Mouse (Mus musculus) kidney, adult 11 months (tissue): Measurements from ENCODE around the gene Crtam.
A peak's percentile ranks its signal among the peaks of the same experiment; 100 is the strongest.

Experiments used
- DNase-seq: peaks from one replicate; pipeline ENCODE4 v3.0.0; 2022

Gene Crtam

DNA sequence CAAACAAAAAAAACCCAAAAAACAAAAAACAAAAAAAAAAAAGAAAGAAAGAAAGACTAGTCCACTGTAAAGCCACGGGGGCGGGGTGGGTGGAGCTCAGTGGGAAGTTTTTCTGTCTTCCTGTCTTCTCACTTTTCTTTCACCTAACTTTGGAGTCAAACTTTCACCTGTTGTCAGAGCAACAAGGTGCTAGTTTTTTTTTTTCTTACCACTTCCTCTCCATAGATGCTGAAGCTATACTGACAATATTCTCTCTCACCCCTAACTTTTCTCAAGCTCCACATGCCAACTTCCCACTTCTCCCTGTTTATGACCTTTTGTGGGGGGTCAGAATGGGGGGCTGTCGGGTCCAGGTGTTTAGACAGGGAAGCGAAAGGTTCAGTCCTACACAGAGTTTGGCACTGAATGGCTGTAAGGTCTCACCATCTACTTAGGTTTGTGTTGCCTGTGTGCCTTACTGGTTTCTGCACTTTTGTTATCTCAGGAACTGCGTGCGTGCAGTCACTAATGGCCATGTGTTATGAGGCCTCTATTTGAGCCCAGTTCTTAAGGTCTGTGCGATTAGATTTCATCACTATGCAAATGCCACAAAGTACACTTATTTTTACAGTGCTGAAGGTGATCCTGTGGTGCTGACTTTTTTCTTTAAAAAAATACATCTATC, 7.2 kb downstream of the Crtam start:
- no peak for DNase-seq

DNA sequence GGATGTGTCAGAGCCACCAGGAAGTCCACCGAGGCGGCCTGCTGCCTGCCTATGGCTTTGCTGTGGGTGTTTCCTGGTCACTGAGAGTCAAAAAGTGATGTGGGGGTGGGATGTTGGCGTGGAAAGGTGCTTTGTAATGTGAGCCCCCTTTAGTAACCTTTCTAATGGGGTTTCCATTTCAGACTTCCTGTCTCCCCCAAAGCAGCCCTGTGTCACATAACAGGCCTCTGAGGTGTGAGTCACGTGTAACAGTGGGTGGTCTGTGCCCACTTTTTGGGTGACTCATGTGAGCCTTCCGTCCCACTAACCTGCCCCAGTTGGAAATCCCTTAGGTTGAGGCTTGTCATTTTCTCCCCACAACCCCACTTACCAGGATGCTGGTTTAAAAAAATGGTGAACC, 10.4 kb downstream of the Crtam start:
- no peak for DNase-seq

- no peak for DNase-seq
Measured at GRCm38 (mm10) chr9:40991511-40991910, 12.9 kb downstream of the Crtam start.

DNA sequence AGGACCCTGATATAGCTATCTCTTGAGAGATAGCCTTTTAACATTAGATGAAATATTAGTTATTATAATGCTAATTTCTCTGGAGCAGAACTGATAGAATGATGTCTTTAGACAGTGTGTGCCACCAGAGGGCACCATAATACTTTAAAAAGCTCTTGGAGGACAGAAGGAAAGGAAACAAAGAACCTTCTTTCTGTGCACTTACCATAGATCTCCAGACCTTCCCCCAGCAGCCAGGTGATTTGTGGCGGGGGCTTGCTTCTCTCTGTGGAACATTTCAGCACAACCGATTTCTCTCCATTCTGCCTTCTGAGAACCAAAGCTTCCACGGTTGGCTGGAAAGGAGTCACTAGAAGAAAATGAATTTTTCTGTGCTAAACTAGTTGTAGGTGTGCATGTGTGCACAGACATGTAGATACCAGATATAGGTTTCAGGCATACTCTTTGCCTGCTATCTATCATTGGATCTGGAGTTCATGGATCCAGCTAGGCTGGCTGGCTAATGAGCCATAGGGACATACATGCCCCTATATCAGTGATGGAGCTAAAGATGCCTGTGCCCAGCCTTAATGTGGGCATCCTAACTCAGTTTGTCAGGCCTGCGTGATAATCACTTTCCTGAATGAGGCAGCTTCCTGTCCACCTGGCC, 14.4 kb downstream of the Crtam start:
- peak; percentile 8 for DNase-seq

GRCm38 (mm10) chr9:40984313-40984712, 20.1 kb downstream of the Crtam start:
- no peak for DNase-seq

- no peak for DNase-seq
Measured at GRCm38 (mm10) chr9:40983758-40984157, 20.7 kb downstream of the Crtam start.

- DNase-seq = no peak
Measured at GRCm38 (mm10) chr9:40982480-40982879, 21.9 kb downstream of the Crtam start.

DNA sequence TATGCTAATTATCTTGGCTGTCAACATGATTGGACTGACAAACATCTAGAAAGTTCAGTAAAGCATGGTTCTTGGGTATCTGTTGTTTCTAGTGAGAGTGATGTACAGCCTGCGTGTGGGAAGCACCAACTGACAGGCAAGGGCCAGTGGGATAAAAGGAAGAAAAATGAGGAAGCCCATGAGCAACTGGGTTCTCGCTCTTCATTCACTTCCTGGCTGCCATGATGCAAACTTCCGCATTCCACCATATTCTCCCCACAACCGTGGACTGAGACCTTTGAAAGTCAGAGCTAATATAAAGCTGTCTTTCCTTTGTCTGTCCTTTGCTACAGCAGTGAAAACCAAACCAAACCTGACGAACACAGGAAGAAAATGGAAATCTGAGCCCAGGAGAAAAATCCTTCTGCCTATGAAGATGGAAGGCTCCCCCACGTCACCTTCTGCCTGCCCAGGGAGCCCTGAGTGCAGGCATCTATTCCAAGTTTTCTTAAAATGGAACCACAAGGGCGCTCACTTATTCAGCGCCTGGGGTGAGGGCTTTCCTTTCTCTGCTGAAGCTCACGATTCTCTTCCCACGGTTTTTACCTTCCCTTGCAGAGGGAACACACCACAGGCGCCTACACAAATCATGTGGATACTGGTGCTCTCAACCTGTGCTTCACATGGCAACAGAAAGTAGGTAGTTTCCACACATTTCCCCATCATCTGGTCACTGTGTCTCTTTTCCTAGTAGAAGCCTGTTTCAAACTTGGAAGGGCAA, 30.2 kb downstream of the Crtam start:
- no peak for DNase-seq

DNA sequence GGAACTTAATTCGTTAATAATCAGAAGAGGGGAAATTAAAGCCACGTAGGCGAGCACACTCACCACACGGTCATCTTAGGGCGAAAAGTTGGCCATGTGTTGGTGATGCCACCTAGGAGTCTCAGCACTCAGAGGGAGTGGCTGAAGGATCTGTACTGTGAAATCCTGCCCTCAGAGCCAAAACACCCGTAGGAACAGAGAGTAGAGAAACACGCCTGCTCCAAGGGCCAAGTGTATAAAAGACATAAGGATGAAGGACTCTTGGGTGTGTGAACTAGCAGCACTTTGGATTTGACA, 40.1 kb downstream of the Crtam start:
- DNase-seq = no peak

GRCm38 (mm10) chr9:40963586-40964417, 40.6 kb downstream of the Crtam start, which contains the start of gene Jhy:
Jhy (minus strand) TSS chr9:40964118.
- no peak for DNase-seq

DNA sequence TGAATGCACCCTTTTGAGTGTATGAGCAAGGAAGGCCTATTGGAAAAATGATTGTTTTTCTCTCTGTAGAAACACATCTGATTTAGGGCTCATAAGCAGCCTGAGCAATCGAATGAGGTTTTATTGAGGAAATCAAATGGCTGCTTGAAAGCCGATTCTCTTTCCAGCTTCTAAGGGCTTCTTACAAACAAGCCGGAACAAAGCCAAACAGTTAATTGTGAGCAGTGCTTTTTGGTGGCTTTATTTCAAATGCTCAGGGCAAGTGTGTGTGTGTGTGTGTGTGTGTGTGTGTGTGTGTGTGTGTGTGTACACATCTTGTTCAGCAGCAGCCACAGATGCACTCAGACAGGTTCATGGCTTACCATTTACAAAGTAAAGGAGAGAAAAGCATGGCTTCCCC, 43.0 kb downstream of the Crtam start:
- no peak for DNase-seq

DNA sequence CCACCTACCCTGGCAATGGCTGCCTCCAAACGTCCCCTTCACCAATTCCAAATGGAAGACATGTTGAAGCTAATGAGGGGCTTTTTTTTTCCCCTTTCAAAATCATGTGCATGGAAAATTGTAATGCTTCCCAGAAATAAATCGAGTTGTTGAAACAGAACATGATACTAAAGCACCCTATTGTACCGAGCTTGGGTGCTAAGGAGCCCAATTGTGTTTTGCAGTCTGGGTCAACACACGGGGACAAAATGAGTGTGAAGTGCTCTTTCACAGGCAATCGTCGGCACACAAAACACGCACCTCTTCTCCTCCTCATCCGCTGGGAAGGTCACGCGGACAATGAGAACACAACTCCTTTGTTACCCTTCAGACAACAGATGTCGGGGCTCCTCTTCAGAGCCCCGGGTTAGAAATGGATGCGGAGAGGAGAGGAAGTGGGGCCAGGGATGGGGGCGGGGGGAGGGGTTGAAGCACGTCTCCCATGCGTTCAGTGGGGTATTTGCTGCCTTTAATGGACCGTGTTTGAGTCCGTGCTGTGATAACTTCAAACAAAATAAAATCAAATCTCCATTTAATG, 55.3 kb downstream of the Crtam start:
- no peak for DNase-seq

DNA sequence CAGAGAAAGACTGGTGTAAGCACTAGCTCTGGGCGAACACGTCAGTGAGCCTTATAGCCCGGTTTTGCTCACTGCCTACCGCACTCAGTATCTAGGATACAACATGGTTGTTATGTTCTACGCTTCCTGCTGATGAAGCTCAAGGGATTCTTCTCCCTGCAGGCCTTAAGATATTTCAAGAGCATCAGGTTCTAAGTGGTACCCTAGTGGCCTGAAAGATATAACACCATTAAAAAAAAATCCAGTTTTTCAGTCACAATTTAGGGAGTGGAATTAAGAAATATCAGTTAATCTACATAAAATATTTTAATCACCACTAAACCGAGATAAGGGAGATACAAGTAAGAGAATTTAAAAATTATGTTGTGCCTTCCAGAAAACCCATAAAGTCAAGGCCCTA, 56.0 kb downstream of the Crtam start:
- DNase-seq = no peak

GRCm38 (mm10) chr9:40947131-40947530, 57.3 kb downstream of the Crtam start:
- DNase-seq = peak; percentile 5

GRCm38 (mm10) chr9:40937425-40937824, 67.0 kb downstream of the Crtam start:
- DNase-seq = no peak

DNA sequence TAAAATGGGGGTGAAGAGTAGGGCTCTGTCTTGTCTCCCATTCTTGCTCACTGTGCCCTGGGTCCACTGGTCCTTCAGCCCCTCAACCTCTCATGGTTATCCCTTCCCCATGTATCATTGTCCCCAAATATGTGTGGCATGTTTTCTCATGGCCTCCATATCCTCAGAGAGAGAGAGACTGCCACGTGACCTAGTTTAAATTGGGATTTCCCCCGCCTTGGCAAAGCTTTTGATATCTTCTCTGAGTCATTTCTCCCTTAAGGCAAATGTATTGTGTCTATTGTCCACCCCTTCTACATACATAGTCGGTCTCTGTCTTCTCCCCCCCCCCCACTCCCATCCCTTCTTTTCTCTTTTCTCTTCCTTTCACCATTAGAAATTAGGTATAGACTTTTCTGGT, 71.1 kb downstream of the Crtam start:
- DNase-seq = no peak

GRCm38 (mm10) chr9:40927351-40927980, 77.0 kb downstream of the Crtam start:
- no peak for DNase-seq
